Mouse (Mus musculus) kidney, embryonic 14.5 days (tissue): ENCODE data around the gene Birc2. TPM values are rescaled to one million over a fixed set of nuclear protein-coding genes. Genes with fewer than 3 reads are reported as not detected.
"Not testable (repeated sequence)": the region's sequence is repeated elsewhere in the genome, so short reads cannot be mapped to it uniquely, and the experiment has no call there.

Source experiments
- ATAC-seq: fragments of 200-750 bp; cut with Nextera tagmentation; 2 replicates; pipeline ENCODE4 v1.8.0; 2017; ENCODE audit warnings: moderate number of reproducible peaks, mild to moderate bottlenecking, moderate TSS enrichment, moderate library complexity; ENCODE audit not compliant: low FRiP score, low TSS enrichment
- H3K27ac ChIP-seq: fragments of 300-500 bp; sonication (generic); 2 replicates; pipeline ENCODE4 v1.5.1; 2014; ENCODE audit warnings: low read depth, mild to moderate bottlenecking, low read length, moderate library complexity, mixed read lengths
- H3K27me3 ChIP-seq: fragments of 300-500 bp; sonication (generic); 2 replicates; pipeline ENCODE4 v1.6.1; 2014; ENCODE audit warnings: mild to moderate bottlenecking, low read length; ENCODE audit not compliant: control insufficient read depth, insufficient read depth
- H3K36me3 ChIP-seq: fragments of 300-500 bp; sonication (generic); 2 replicates; pipeline ENCODE4 v1.6.1; 2014; ENCODE audit warnings: low read length, mixed read lengths; ENCODE audit not compliant: control insufficient read depth, insufficient read depth
- H3K4me1 ChIP-seq: fragments of 300-500 bp; sonication (generic); 2 replicates; pipeline ENCODE4 v1.6.1; 2014; ENCODE audit warnings: low read length, mixed read lengths; ENCODE audit not compliant: control insufficient read depth, insufficient read depth
- H3K4me2 ChIP-seq: fragments of 300-500 bp; sonication (generic); replicated peaks from 2 replicates; pipeline ENCODE4 v1.6.1; 2014; ENCODE audit warnings: low read depth, mild to moderate bottlenecking, low read length
- H3K4me3 ChIP-seq: fragments of 300-500 bp; sonication (generic); 2 replicates; pipeline ENCODE4 v1.5.1; 2014; ENCODE audit warnings: mild to moderate bottlenecking, low read length
- H3K9ac ChIP-seq: fragments of 300-500 bp; sonication (generic); 2 replicates; pipeline ENCODE4 v1.6.1; 2014; ENCODE audit warnings: low read depth, mild to moderate bottlenecking, low read length, moderate library complexity
- H3K9me3 ChIP-seq: fragments of 300-500 bp; sonication (generic); 2 replicates; pipeline ENCODE4 v1.6.1; 2016; ENCODE audit warnings: low read length; ENCODE audit not compliant: control insufficient read depth
- WGBS: fragments of 180-500 bp; shearing (Covaris S2); extraction: QIAGEN DNeasy Blood & Tissue Kit; methylation state at CpG from one replicate; pipeline ENCODE4 v1.1.7; 2014; 5-methylcytosine and 5-hydroxymethylcytosine counted together
- polyA plus RNA-seq: library from polyadenylated mRNA; unstranded; fragments of >200 nt; fragmentation: Nextera tagmentation; extraction: Ambion mirVana; gene quantifications from 2 replicates; pipeline ENCODE4 v1.2.1, GENCODE M21; 2014

Gene Birc2
- polyA plus RNA-seq, 1 experiment from 2014 or later = 41.7 TPM

DNA sequence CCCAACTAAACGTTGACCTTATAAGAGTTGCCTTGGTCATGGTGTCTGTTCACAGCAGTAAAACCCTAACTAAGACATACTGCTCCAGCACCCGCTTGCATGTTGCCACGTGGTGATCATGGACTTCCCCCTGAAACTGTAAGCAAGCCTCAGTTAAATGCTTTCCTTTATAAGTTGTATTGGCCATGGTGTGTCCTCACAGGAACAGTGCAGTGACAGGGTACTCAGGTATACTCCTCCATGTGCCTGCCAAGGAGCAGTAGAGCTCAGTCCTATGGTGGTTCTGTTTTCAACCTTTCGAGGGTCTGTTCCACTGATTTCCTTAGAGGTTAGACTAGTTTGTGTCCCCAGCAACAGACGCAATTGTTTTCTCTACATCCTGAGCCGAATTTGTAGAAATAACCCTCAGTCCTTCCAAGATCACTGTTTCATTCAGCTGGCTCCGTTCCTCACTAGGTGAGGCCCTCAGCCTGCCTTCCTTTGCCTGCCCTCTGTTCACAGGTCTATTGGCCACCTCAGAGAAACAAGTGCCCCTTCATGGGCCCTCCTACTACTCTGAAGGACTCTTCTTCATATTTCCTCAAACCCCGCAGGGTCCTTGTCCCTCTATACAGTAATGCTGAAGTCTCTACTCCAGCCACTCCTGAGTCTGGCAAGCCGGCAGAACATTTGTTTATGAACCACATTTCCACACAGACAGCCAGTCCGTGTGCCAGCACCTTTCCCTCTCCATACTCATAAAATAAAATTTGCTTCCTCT lies 33.9 kb upstream of the Birc2 start:
- H3K4me1 ChIP-seq = no peaks in the 10 kb centered on the region
- H3K4me3 ChIP-seq = no peak overlapping the region
- no peaks in the 10 kb centered on the region for H3K36me3 ChIP-seq
- no peaks in the 10 kb centered on the region for H3K27me3 ChIP-seq
- no peak for ATAC-seq
- peak overlapping the region; percentile 38; the same call in 1 of the 2 replicates for H3K27ac ChIP-seq
- no peaks in the 10 kb centered on the region for H3K9me3 ChIP-seq
- 80% methylated on average over 10 of the region's 10 CpGs for WGBS
- H3K4me2 ChIP-seq = no peak overlapping the region
- H3K9ac ChIP-seq = no peak overlapping the region

DNA sequence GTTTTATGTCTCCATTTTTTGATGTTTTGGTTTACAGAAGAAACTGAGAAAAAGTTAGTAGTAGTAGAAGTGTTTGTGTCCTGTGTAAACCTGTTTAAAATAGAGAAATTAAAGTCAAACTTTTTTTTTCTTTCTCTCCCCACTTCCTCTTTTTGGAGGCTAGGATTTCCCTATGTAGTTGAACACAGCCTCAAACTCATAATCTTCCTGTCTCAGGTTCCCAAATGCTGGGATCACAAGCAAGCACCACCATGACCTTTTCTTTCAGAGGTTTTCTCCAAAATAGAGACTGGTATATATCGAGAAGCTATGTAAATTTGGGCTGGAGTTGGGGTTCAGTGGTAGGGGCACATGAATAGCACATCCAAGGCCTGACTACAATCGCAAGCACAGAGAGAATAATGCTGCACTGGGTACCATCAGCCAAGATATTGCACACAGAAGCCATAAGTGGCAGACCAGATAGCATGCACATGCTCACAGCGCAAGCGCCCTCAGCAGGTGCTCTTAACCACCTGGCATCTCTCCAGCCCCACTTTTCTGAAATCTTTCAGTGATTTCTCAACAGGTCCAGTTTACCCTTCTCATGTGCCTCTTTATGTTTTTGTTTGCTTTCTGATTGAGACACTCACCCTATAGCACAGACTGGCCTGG lies 32.1 kb upstream of the Birc2 start:
- no peaks in the 10 kb centered on the region; the same call in 1 of the 2 replicates for H3K36me3 ChIP-seq
- H3K9me3 ChIP-seq = no peaks in the 10 kb centered on the region
- no peak overlapping the region for H3K4me3 ChIP-seq
- no peaks in the 10 kb centered on the region for H3K27me3 ChIP-seq
- H3K4me1 ChIP-seq = no peaks in the 10 kb centered on the region
- no peak for ATAC-seq
- 92% methylated on average over 4 of the region's 4 CpGs for WGBS
- no peak overlapping the region for H3K4me2 ChIP-seq
- H3K9ac ChIP-seq = no peak overlapping the region
- no peak overlapping the region for H3K27ac ChIP-seq

DNA sequence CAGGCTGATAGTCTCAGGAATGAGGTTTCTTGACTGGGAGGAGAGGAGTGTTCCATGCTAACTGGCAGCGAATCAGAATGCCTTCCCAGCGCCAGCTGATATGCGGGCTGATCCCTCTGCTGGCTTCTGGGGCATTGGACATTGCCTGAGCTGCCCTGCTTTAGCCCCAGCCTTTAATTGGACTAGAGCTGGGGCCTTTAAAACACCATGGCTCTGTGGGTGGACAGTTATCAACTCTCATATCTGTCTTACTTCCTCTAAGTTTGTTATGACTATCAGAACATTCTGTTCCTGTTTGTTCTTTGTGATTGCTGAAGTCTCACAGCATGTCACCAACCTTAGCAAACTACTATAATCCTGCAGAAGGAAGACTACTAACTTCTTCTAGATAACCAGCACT lies 31.1 kb upstream of the Birc2 start:
- no peaks in the 10 kb centered on the region; the same call in 1 of the 2 replicates for H3K36me3 ChIP-seq
- H3K9ac ChIP-seq = no peak overlapping the region
- H3K27me3 ChIP-seq = no peaks in the 10 kb centered on the region
- WGBS = 89% methylated on average over 3 of the region's 3 CpGs
- ATAC-seq = no peak
- no peaks in the 10 kb centered on the region for H3K4me1 ChIP-seq
- no peaks in the 10 kb centered on the region for H3K9me3 ChIP-seq
- no peak overlapping the region for H3K4me2 ChIP-seq
- no peak overlapping the region for H3K4me3 ChIP-seq
- no peak overlapping the region for H3K27ac ChIP-seq

DNA sequence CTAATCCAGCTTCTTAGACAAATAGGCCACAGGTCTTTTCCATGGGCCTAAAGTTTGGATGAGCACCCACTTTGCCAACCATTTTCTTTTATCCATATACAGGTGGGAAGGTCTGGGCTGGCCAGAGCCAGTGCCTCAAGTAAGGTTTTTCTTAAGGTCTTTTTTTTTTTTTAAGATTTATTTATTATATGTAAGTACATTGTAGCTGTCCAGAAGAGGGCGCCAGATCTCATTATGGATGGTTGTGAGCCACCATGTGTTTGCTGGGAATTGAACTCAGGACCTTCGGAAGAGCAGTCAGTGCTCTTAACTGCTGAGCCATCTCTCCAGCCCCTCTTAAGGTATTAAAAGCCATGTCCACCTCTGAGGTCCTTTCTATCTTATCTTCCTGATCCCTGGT lies 30.1 kb upstream of the Birc2 start:
- not testable (repeated sequence) for H3K4me2 ChIP-seq, H3K4me3 ChIP-seq, H3K4me1 ChIP-seq, H3K27ac ChIP-seq, ATAC-seq, H3K9me3 ChIP-seq, H3K9ac ChIP-seq, H3K36me3 ChIP-seq, H3K27me3 ChIP-seq
- 91% methylated on average over 2 of the region's 2 CpGs for WGBS

DNA sequence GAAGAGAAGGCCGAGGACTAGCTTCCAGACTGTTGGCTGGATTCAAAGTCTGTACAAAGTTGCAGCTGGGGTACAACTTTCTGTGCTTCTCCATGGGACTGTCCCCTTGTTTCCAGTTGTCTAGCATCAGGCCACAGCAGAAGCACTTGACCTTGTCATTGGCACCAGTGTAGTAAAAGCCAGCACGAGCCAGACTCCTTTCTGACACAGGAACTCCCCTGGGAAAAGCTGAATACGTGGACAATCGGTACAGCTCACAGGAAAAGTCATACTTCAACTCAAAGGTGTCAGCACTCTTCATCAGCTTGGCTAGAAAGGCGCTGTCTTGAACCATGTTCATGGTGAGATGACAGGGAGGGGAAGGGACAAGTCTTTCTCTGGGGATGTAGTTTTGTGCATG lies 24.1 kb upstream of the Birc2 start:
- ATAC-seq = no peak
- no peaks in the 10 kb centered on the region for H3K9me3 ChIP-seq
- no peak overlapping the region for H3K27ac ChIP-seq
- no peak overlapping the region for H3K4me2 ChIP-seq
- no peaks in the 10 kb centered on the region for H3K27me3 ChIP-seq
- H3K4me3 ChIP-seq = no peak overlapping the region
- no peaks in the 10 kb centered on the region; the same call in 1 of the 2 replicates for H3K36me3 ChIP-seq
- H3K4me1 ChIP-seq = no peaks in the 10 kb centered on the region
- 89% methylated on average over 5 of the region's 5 CpGs for WGBS
- no peak overlapping the region for H3K9ac ChIP-seq

DNA sequence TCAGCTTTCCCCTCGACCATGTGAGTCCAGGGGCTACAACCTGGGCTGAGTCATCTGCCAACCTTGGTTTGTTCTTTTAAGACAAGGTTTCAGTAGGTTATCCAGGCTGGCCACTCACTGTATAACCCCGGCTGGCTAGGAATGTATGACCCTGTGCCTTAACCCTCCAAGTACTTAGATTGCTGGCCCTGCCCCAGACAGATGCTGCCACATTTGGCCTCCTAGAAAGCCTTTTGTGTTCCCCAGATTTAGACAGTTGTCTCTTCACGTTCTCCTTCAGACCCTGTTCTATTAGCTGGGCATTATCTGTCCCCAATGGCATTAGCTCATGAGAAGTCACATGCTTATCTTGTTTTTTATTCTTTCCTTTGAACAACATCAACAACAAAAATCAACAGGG lies 19.0 kb upstream of the Birc2 start:
- 49% methylated on average over 3 of the region's 3 CpGs for WGBS
- no peaks in the 10 kb centered on the region for H3K27me3 ChIP-seq

DNA sequence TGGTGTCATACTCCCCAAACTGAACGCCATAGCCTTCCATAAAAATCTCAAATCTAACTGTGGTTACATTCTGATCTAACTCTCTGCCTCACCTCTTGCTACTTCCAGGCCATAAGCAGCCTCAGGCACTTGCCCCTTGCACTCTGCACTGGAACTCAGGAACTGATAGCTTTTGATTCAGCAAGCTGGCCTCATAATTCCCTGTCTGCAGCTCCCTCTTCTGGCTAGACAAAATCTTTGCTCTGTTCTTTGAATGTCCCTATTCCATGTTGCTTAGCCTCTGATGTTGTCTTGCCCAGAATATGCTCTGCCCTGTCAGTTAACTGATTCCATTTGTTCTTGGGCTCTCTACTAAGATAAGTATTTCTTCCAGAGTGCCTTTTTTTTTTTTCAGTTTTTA lies 18.5 kb upstream of the Birc2 start:
- Histone ChIP-seq H3K27ac (no peak overlapping the region), H3K9ac (no peak overlapping the region), H3K4me3 (no peak overlapping the region), H3K4me2 (no peak overlapping the region), H3K27me3 (no peaks in the 10 kb centered on the region), H3K36me3 (no peaks in the 10 kb centered on the region), H3K9me3 (no peaks in the 10 kb centered on the region), H3K4me1 (no peaks in the 10 kb centered on the region)
- no peak; the same call in 1 of the 2 replicates for ATAC-seq
- WGBS = 43% methylated on average over 1 of the region's 1 CpGs

More for the DNA sequence above, 19.0 kb upstream of the Birc2 start:
- Histone ChIP-seq H3K4me1 (no peaks in the 10 kb centered on the region), H3K9me3 (no peaks in the 10 kb centered on the region), H3K9ac (no peak overlapping the region), H3K4me3 (no peak overlapping the region), H3K4me2 (no peak overlapping the region), H3K36me3 (no peaks in the 10 kb centered on the region), H3K27ac (no peak overlapping the region)
- no peak for ATAC-seq

DNA sequence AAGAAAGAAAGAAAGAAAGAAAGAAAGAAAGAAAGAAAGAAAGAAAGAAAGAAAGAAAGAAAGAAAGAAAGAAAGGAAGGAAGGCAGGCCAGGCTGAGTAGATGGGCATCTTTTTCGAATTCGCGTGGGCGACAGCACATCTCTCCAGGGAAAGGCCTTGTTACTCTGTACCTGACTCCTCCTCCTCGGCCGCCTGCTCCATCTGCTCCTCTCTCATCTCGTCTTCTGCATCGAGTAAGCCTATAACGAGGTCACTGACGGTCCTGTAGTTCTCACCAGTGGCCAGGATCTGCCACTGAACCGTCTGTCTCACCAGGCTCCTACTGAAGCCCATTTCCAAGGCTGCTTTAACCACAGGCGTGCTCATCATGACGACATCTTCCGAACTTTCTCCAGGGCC lies 17.3 kb upstream of the Birc2 start:
- H3K4me3 ChIP-seq, H3K9me3 ChIP-seq, H3K9ac ChIP-seq, H3K4me1 ChIP-seq, H3K27ac ChIP-seq, ATAC-seq, H3K27me3 ChIP-seq, H3K4me2 ChIP-seq, H3K36me3 ChIP-seq: not testable (repeated sequence)
- WGBS = 79% methylated on average over 14 of the region's 14 CpGs
